27 mouse cellular contexts compared by ENCODE assay signal in genomic region chr11:3549791-3550190, GRCm38 (mm10). TPM values are rescaled to one million over a fixed set of nuclear protein-coding genes. Genes with fewer than 3 reads are reported as not detected.
DNase-seq lines count a peak whose midpoint lies in the region; ATAC-seq and TF ChIP-seq lines count a peak whose summit lies in the region.
"Had no signal": no experiment of that assay in that cellular context is flagged by ENCODE, and none has a peak within 500 bp of the region (broad histone marks: within the 10 kb centered on the region; RNA-seq: fewer than 3 reads in every experiment).

No protein-coding gene starts in this region.

- H3K9ac ChIP-seq in kidney, embryonic 15.5 days, result no peak overlapping the region
- H3K9ac ChIP-seq in midbrain, embryonic 14.5 days (replicated peaks; ENCODE audit: low read length), result no peak overlapping the region
- no peak overlapping the region for H3K9ac ChIP-seq in hindbrain, embryonic 16.5 days (ENCODE audit: low read depth, low read length)
- H3K9ac ChIP-seq: heart, embryonic 15.5 days; hindbrain, embryonic 15.5 days; intestine, embryonic 15.5 days; neural tube, embryonic 15.5 days had no signal

- H3K4me3 ChIP-seq in gastrocnemius, adult 2 months, result no peak overlapping the region
- H3K4me3 ChIP-seq in kidney, embryonic 15.5 days (replicated peaks), result no peak overlapping the region
- no peak overlapping the region for H3K4me3 ChIP-seq in midbrain, embryonic 14.5 days (replicated peaks; ENCODE audit: low read depth, low read length)
- H3K4me3 ChIP-seq in hindbrain, embryonic 16.5 days (ENCODE audit: low read length), result no peak overlapping the region
- H3K4me3 ChIP-seq: forebrain, embryonic 10.5 days; heart, embryonic 15.5 days; hindbrain, embryonic 15.5 days; intestine, embryonic 15.5 days; layer of hippocampus, adult 2 months; neural tube, embryonic 15.5 days had no signal

- no peak overlapping the region for H3K4me2 ChIP-seq in kidney, embryonic 15.5 days
- H3K4me2 ChIP-seq in midbrain, embryonic 14.5 days (ENCODE audit: low read length), result no peak overlapping the region
- no peak overlapping the region for H3K4me2 ChIP-seq in hindbrain, embryonic 16.5 days (ENCODE audit: low read length)
- H3K4me2 ChIP-seq: heart, embryonic 15.5 days; hindbrain, embryonic 15.5 days; intestine, embryonic 15.5 days; liver, embryonic 11.5 days; midbrain, embryonic 11.5 days; neural tube, embryonic 15.5 days had no signal

- no peak for TF ChIP-seq CTCF in gastrocnemius, adult 2 months (IDR thresholded peaks at IDR 0.05)

- peaks cover 15% of the 10 kb centered on the region for H3K4me1 ChIP-seq in kidney, embryonic 15.5 days
- no peaks in the 10 kb centered on the region for H3K4me1 ChIP-seq in midbrain, embryonic 14.5 days (ENCODE audit: control insufficient read depth, insufficient read depth, low read length)
- no peaks in the 10 kb centered on the region for H3K4me1 ChIP-seq in hindbrain, embryonic 16.5 days (ENCODE audit: control insufficient read depth, insufficient read depth, low read depth, low read length)
- H3K4me1 ChIP-seq: hindbrain, embryonic 15.5 days had no signal

- intact Hi-C loops in gastrocnemius, adult 2 months (cut with DNase I), result no loop called here

- no peaks in the 10 kb centered on the region for H3K9me3 ChIP-seq in kidney, embryonic 15.5 days (replicated peaks)
- H3K9me3 ChIP-seq in midbrain, embryonic 14.5 days (ENCODE audit: control insufficient read depth, low read length), result no peaks in the 10 kb centered on the region
- H3K9me3 ChIP-seq in hindbrain, embryonic 16.5 days (ENCODE audit: control insufficient read depth, low read length), result no peaks in the 10 kb centered on the region
- H3K9me3 ChIP-seq: G1E; heart, embryonic 15.5 days; hindbrain, embryonic 15.5 days; intestine, embryonic 15.5 days; neural tube, embryonic 15.5 days had no signal

- WGBS in kidney, embryonic 15.5 days, result 78% methylated on average over 5 of the region's 5 CpGs
- WGBS in midbrain, embryonic 14.5 days, result 89% methylated on average over 5 of the region's 5 CpGs
- WGBS in hindbrain, embryonic 16.5 days, result 91% methylated on average over 5 of the region's 5 CpGs

- peak overlapping the region; percentile 28; the same call in 1 of the 2 replicates for H3K27ac ChIP-seq in gastrocnemius, adult 2 months
- H3K27ac ChIP-seq in kidney, embryonic 15.5 days, result no peak overlapping the region
- H3K27ac ChIP-seq in midbrain, embryonic 14.5 days (replicated peaks; ENCODE audit: low read depth, low read length), result no peak overlapping the region
- no peak overlapping the region for H3K27ac ChIP-seq in hindbrain, embryonic 16.5 days (ENCODE audit: low read depth, low read length)
- H3K27ac ChIP-seq: forebrain, embryonic 10.5 days; heart, embryonic 15.5 days; hindbrain, embryonic 15.5 days; intestine, embryonic 15.5 days; layer of hippocampus, adult 2 months; neural tube, embryonic 15.5 days had no signal

- DNase-seq in gastrocnemius, adult 2 months, result no peak
- no peak for DNase-seq in gastrocnemius, adult 8-10 months (ENCODE audit: low spot score in 2 of 2)
- DNase-seq in kidney, adult 8-10 months, result peak; percentile 45 to 56
- DNase-seq in R1 (ENCODE audit: low read depth, low spot score), result peak; percentile 82
- DNase-seq in kidney, postnatal 14 days, result peak; percentile 60
- no peak for DNase-seq in midbrain, embryonic 14.5 days
- DNase-seq: adrenal gland, postnatal 25 days; cerebellum, adult 11-12 months; cerebellum, postnatal 14 days; gastrocnemius, postnatal 25 days; heart, postnatal 4 days; right cerebral cortex, adult 18-20 months; thymus, adult 18-20 months; thymus, postnatal 36 days had no signal

- H3K27me3 ChIP-seq in kidney, embryonic 15.5 days, result no peaks in the 10 kb centered on the region
- no peaks in the 10 kb centered on the region for H3K27me3 ChIP-seq in midbrain, embryonic 14.5 days (ENCODE audit: control insufficient read depth, insufficient read depth, low read length)
- no peaks in the 10 kb centered on the region for H3K27me3 ChIP-seq in hindbrain, embryonic 16.5 days (replicated peaks; ENCODE audit: control insufficient read depth, insufficient read depth, low read length)
- H3K27me3 ChIP-seq: heart, embryonic 15.5 days; hindbrain, embryonic 15.5 days; intestine, embryonic 15.5 days; neural tube, embryonic 15.5 days; Patski had no signal

- no peaks in the 10 kb centered on the region for H3K36me3 ChIP-seq in kidney, embryonic 15.5 days
- H3K36me3 ChIP-seq in midbrain, embryonic 14.5 days (ENCODE audit: control insufficient read depth, insufficient read depth, low read length), result no peaks in the 10 kb centered on the region
- H3K36me3 ChIP-seq in hindbrain, embryonic 16.5 days (ENCODE audit: control insufficient read depth, insufficient read depth, low read length), result no peaks in the 10 kb centered on the region
- H3K36me3 ChIP-seq: forebrain, embryonic 10.5 days; G1E; heart, embryonic 15.5 days; hindbrain, embryonic 15.5 days; intestine, embryonic 15.5 days; neural tube, embryonic 15.5 days had no signal

- ATAC-seq in kidney, embryonic 15.5 days (replicated peaks; ENCODE audit: low FRiP score), result no peak
- no peak for ATAC-seq in midbrain, embryonic 14.5 days (ENCODE audit: low FRiP score, low TSS enrichment)
- ATAC-seq in hindbrain, embryonic 16.5 days, result no peak
- ATAC-seq: forebrain, embryonic 16.5 days; intestine, embryonic 15.5 days; Patski had no signal

RNA-seq across cellular contexts. Expression of gene Smtn, which starts 9.4 kb away (rescaled TPM):
- total RNA-seq in gastrocnemius, adult 2 months (2021), result 100 to 1,000 TPM in 1 of 2 experiments, 10 to 100 TPM in 1; 70.3 to 119 TPM
- total RNA-seq in gastrocnemius, adult 8-10 months (2022), result 10 to 100 TPM; 64.6 to 81.5 (median 69.0) TPM
- 89.1 and 110 TPM in 2 replicates for polyA plus RNA-seq in kidney, embryonic 15.5 days (2015; fragmentation: Nextera tagmentation; extraction: Ambion mirVana)
- 7.2 and 12.8 TPM in 2 replicates for polyA plus RNA-seq in midbrain, embryonic 14.5 days (2014; fragmentation: Nextera tagmentation; extraction: Ambion mirVana)
- polyA plus RNA-seq in hindbrain, embryonic 16.5 days (2015; fragmentation: Nextera tagmentation; extraction: Ambion mirVana), result 15.2 and 21.8 TPM in 2 replicates
- total RNA-seq: G1E had no signal
- polyA plus RNA-seq: G1E had no signal

RNA-seq across cellular contexts. Expression of gene Selenom, which starts 35.3 kb away (rescaled TPM):
- 10 to 100 TPM; 11.6 to 17.5 TPM for total RNA-seq in gastrocnemius, adult 2 months (2021)
- 10 to 100 TPM in 2 of 4 experiments, 1 to 10 TPM in 2; 8.9 to 17.6 (median 13.5) TPM for total RNA-seq in gastrocnemius, adult 8-10 months (2022)
- 105 and 112 TPM in 2 replicates for polyA plus RNA-seq in kidney, embryonic 15.5 days (2015; fragmentation: Nextera tagmentation; extraction: Ambion mirVana)
- 48.5 and 76.5 TPM in 2 replicates for polyA plus RNA-seq in midbrain, embryonic 14.5 days (2014; fragmentation: Nextera tagmentation; extraction: Ambion mirVana)
- polyA plus RNA-seq in hindbrain, embryonic 16.5 days (2015; fragmentation: Nextera tagmentation; extraction: Ambion mirVana), result 176 and 225 TPM in 2 replicates
- total RNA-seq: G1E had no signal
- polyA plus RNA-seq: G1E had no signal

RNA-seq across cellular contexts. Expression of gene Inpp5j, which starts 45.2 kb away (rescaled TPM):
- 1 to 10 TPM; 2.3 to 5.7 TPM for total RNA-seq in gastrocnemius, adult 2 months (2021)
- total RNA-seq in gastrocnemius, adult 8-10 months (2022), result 1 to 10 TPM; 1.3 to 2.4 (median 1.7) TPM
- 1.4 and 2.0 TPM in 2 replicates for polyA plus RNA-seq in kidney, embryonic 15.5 days (2015; fragmentation: Nextera tagmentation; extraction: Ambion mirVana)
- 3.2 and 4.7 TPM in 2 replicates for polyA plus RNA-seq in midbrain, embryonic 14.5 days (2014; fragmentation: Nextera tagmentation; extraction: Ambion mirVana)
- polyA plus RNA-seq in hindbrain, embryonic 16.5 days (2015; fragmentation: Nextera tagmentation; extraction: Ambion mirVana), result 12.5 and 13.9 TPM in 2 replicates
- polyA plus RNA-seq: G1E had no signal

Comparison
In these comparisons a context has a peak if more than half of its experiments do, and no peak if none do; other contexts are left out.
1. DNase-seq: peak in kidney, adult 8-10 months (2 of 2), R1 (single experiment) and kidney, postnatal 14 days (single experiment); none in gastrocnemius, adult 2 months (single experiment), gastrocnemius, adult 8-10 months (0 of 2) and midbrain, embryonic 14.5 days (single experiment).